In genomic region chr1:171553359-171554341, GRCm38 (mm10) we compare ENCODE assay signal across 18 mouse cellular contexts. TPM values are rescaled to one million over a fixed set of nuclear protein-coding genes. Genes with fewer than 3 reads are reported as not detected.
DNase-seq lines count a peak whose midpoint lies in the region; ATAC-seq lines count a peak whose summit lies in the region.
"Had no signal": no experiment of that assay in that cellular context is flagged by ENCODE, and none has a peak within 500 bp of the region (broad histone marks: within the 10 kb centered on the region; RNA-seq: fewer than 3 reads in every experiment).

No protein-coding gene starts in this region.

- peak overlapping the region; percentile 53 for H3K4me2 ChIP-seq in heart, embryonic 13.5 days
- no peak overlapping the region for H3K4me2 ChIP-seq in midbrain, embryonic 14.5 days (ENCODE audit: low read length)
- H3K4me2 ChIP-seq: liver, embryonic 11.5 days; neural tube, embryonic 15.5 days had no signal

- H3K9ac ChIP-seq in heart, embryonic 13.5 days: no peak overlapping the region
- H3K9ac ChIP-seq in midbrain, embryonic 14.5 days (replicated peaks; ENCODE audit: low read length): no peak overlapping the region
- H3K9ac ChIP-seq: neural tube, embryonic 15.5 days had no signal

- H3K36me3 ChIP-seq in heart, embryonic 13.5 days: no peaks in the 10 kb centered on the region
- H3K36me3 ChIP-seq in midbrain, embryonic 14.5 days (ENCODE audit: control insufficient read depth, insufficient read depth, low read length): no peaks in the 10 kb centered on the region
- no peaks in the 10 kb centered on the region for H3K36me3 ChIP-seq in midbrain, embryonic 10.5 days
- H3K36me3 ChIP-seq in megakaryocyte, embryonic 14.5 days (replicated peaks; ENCODE audit: low read length): no peaks in the 10 kb centered on the region
- H3K36me3 ChIP-seq: neural tube, embryonic 15.5 days had no signal

- H3K27me3 ChIP-seq in heart, embryonic 13.5 days (replicated peaks): no peaks in the 10 kb centered on the region
- H3K27me3 ChIP-seq in midbrain, embryonic 14.5 days (ENCODE audit: control insufficient read depth, insufficient read depth, low read length): no peaks in the 10 kb centered on the region
- H3K27me3 ChIP-seq in midbrain, embryonic 10.5 days (ENCODE audit: low read depth, poor library complexity, severe bottlenecking): no peaks in the 10 kb centered on the region
- H3K27me3 ChIP-seq in megakaryocyte, embryonic 14.5 days (replicated peaks): no peaks in the 10 kb centered on the region
- H3K27me3 ChIP-seq: neural tube, embryonic 15.5 days had no signal

- no peak for DNase-seq in heart, postnatal 4 days
- DNase-seq in midbrain, embryonic 14.5 days: peak; percentile 1
- DNase-seq in midbrain, embryonic 10.5 days (ENCODE audit: low spot score): no peak
- DNase-seq in spleen, postnatal 14 days (ENCODE audit: low spot score in 2 of 2): no peak
- DNase-seq in gastrocnemius, postnatal 36 days: no peak
- DNase-seq: cerebellum, adult 2 months; gastrocnemius, postnatal 25 days; kidney, adult 9 months; right cerebral cortex, adult 18-20 months had no signal

- H3K9me3 ChIP-seq in heart, embryonic 13.5 days: no peaks in the 10 kb centered on the region
- H3K9me3 ChIP-seq in midbrain, embryonic 14.5 days (ENCODE audit: control insufficient read depth, low read length): no peaks in the 10 kb centered on the region
- 0 out of 2 replicates have a peak, but pooled peaks cover 4% of the 10 kb centered on the region for H3K9me3 ChIP-seq in midbrain, embryonic 10.5 days (replicated peaks)
- H3K9me3 ChIP-seq in megakaryocyte, embryonic 14.5 days: peaks cover 9% of the 10 kb centered on the region; the same call in 1 of the 2 replicates
- H3K9me3 ChIP-seq: neural tube, embryonic 15.5 days had no signal

- intact Hi-C loops in gastrocnemius, postnatal 36 days (cut with DNase I): no loop called here

- peak overlapping the region; percentile 86 for H3K27ac ChIP-seq in heart, embryonic 13.5 days (replicated peaks)
- no peak overlapping the region for H3K27ac ChIP-seq in midbrain, embryonic 14.5 days (replicated peaks; ENCODE audit: low read depth, low read length)
- no peak overlapping the region for H3K27ac ChIP-seq in midbrain, embryonic 10.5 days (replicated peaks)
- H3K27ac ChIP-seq: neural tube, embryonic 15.5 days had no signal

- H3K4me1 ChIP-seq in heart, embryonic 13.5 days: peaks cover 21% of the 10 kb centered on the region
- no peaks in the 10 kb centered on the region for H3K4me1 ChIP-seq in midbrain, embryonic 14.5 days (ENCODE audit: control insufficient read depth, insufficient read depth, low read length)
- H3K4me1 ChIP-seq in midbrain, embryonic 10.5 days: peaks cover 5% of the 10 kb centered on the region; the same call in 1 of the 2 replicates
- H3K4me1 ChIP-seq in megakaryocyte, embryonic 14.5 days: peaks cover 42% of the 10 kb centered on the region
- H3K4me1 ChIP-seq: neural tube, embryonic 15.5 days had no signal

- 72% methylated on average over 11 of the region's 11 CpGs for WGBS in heart, embryonic 13.5 days
- 86% methylated on average over 11 of the region's 11 CpGs for WGBS in midbrain, embryonic 14.5 days
- WGBS in midbrain, embryonic 10.5 days: 89% methylated on average over 11 of the region's 11 CpGs

- ATAC-seq in heart, embryonic 13.5 days (ENCODE audit: extremely low read depth, insufficient number of reproducible peaks, low FRiP score, low TSS enrichment): no peak; the same call in 1 of the 2 replicates
- ATAC-seq in midbrain, embryonic 14.5 days (ENCODE audit: low FRiP score, low TSS enrichment): no peak

- 0 out of 2 replicates have a peak overlapping the region, but pooled peaks have one; percentile 7 for H3K4me3 ChIP-seq in heart, embryonic 13.5 days
- H3K4me3 ChIP-seq in midbrain, embryonic 14.5 days (replicated peaks; ENCODE audit: low read depth, low read length): no peak overlapping the region
- H3K4me3 ChIP-seq in midbrain, embryonic 10.5 days: no peak overlapping the region
- H3K4me3 ChIP-seq in megakaryocyte, embryonic 14.5 days (replicated peaks): peak overlapping the region; percentile 5
- H3K4me3 ChIP-seq: neural tube, embryonic 15.5 days had no signal

RNA-seq across cellular contexts. Expression of gene Cd244a, which starts 5.3 kb away (rescaled TPM):
- polyA plus RNA-seq in heart, embryonic 13.5 days (2015; fragmentation: Nextera tagmentation; extraction: Ambion mirVana): 0.11 TPM in 1 of 2 replicates, not detected in the other
- under 1 TPM; 0.07 to 0.16 TPM for total RNA-seq in heart, postnatal 4 days (2021)
- polyA plus RNA-seq in midbrain, embryonic 14.5 days (2014; fragmentation: Nextera tagmentation; extraction: Ambion mirVana): 0.07 TPM in 1 of 2 replicates, not detected in the other
- polyA plus RNA-seq in midbrain, embryonic 10.5 days (2016; fragmentation: Nextera tagmentation; extraction: Ambion mirVana): 0.06 TPM in 1 of 2 replicates, not detected in the other
- not detected in 2 replicates for polyA plus RNA-seq in megakaryocyte, embryonic 14.5 days (2012; ENCODE audit: insufficient read depth, low replicate concordance)
- total RNA-seq in gastrocnemius, postnatal 36 days (2021): not detected
- total RNA-seq: gastrocnemius, postnatal 25 days; left cerebral cortex, postnatal 14 days had no signal
- polyA plus RNA-seq: cerebellum, adult 2 months; forebrain, embryonic 11.5 days had no signal

RNA-seq across cellular contexts. Expression of gene Itln1, which starts 18.6 kb away (rescaled TPM):
- not detected in 2 replicates for polyA plus RNA-seq in heart, embryonic 13.5 days (2015; fragmentation: Nextera tagmentation; extraction: Ambion mirVana)
- not detected for total RNA-seq in heart, postnatal 4 days (2021)
- polyA plus RNA-seq in midbrain, embryonic 14.5 days (2014; fragmentation: Nextera tagmentation; extraction: Ambion mirVana): not detected in 2 replicates
- not detected in 2 replicates for polyA plus RNA-seq in midbrain, embryonic 10.5 days (2016; fragmentation: Nextera tagmentation; extraction: Ambion mirVana)
- 0.94 TPM in 1 of 2 replicates, not detected in the other for polyA plus RNA-seq in megakaryocyte, embryonic 14.5 days (2012; ENCODE audit: insufficient read depth, low replicate concordance)
- not detected for total RNA-seq in gastrocnemius, postnatal 36 days (2021)
- total RNA-seq: gastrocnemius, postnatal 25 days; layer of hippocampus, adult 8-10 months; left cerebral cortex, postnatal 14 days; megakaryocyte-erythroid progenitor cell, adult 5-6 weeks had no signal
- polyA plus RNA-seq: cerebellum, adult 2 months; forebrain, embryonic 11.5 days; liver, embryonic 11.5 days; neural tube, embryonic 15.5 days; urinary bladder, adult 2 months had no signal

RNA-seq across cellular contexts. Expression of gene Alyref2, which starts 50.4 kb away (rescaled TPM):
- polyA plus RNA-seq in heart, embryonic 13.5 days (2015; fragmentation: Nextera tagmentation; extraction: Ambion mirVana): 12.8 and 15.6 TPM in 2 replicates
- 1 to 10 TPM; 4.3 to 4.9 TPM for total RNA-seq in heart, postnatal 4 days (2021)
- polyA plus RNA-seq in midbrain, embryonic 14.5 days (2014; fragmentation: Nextera tagmentation; extraction: Ambion mirVana): 28.2 and 33.5 TPM in 2 replicates
- polyA plus RNA-seq in midbrain, embryonic 10.5 days (2016; fragmentation: Nextera tagmentation; extraction: Ambion mirVana): 10.5 and 13.6 TPM in 2 replicates
- 4.6 and 9.8 TPM in 2 replicates for polyA plus RNA-seq in megakaryocyte, embryonic 14.5 days (2012; ENCODE audit: insufficient read depth, low replicate concordance)
- 1 to 10 TPM in 1 of 2 experiments, under 1 TPM in 1; 0.79 to 1.2 TPM for total RNA-seq in gastrocnemius, postnatal 36 days (2021)

RNA-seq across cellular contexts. Expression of gene Ly9, which starts 53.6 kb away (rescaled TPM):
- 0.11 and 0.13 TPM in 2 replicates for polyA plus RNA-seq in heart, embryonic 13.5 days (2015; fragmentation: Nextera tagmentation; extraction: Ambion mirVana)
- under 1 TPM; 0.25 to 0.33 TPM for total RNA-seq in heart, postnatal 4 days (2021)
- not detected in 2 replicates for polyA plus RNA-seq in midbrain, embryonic 14.5 days (2014; fragmentation: Nextera tagmentation; extraction: Ambion mirVana)
- polyA plus RNA-seq in midbrain, embryonic 10.5 days (2016; fragmentation: Nextera tagmentation; extraction: Ambion mirVana): 0.05 TPM in 1 of 2 replicates, not detected in the other
- 3.3 TPM in 1 of 2 replicates, not detected in the other for polyA plus RNA-seq in megakaryocyte, embryonic 14.5 days (2012; ENCODE audit: insufficient read depth, low replicate concordance)
- total RNA-seq in gastrocnemius, postnatal 36 days (2021): under 1 TPM in 1 of 2 experiments, not detected in 1; 0.12 TPM
- total RNA-seq: left cerebral cortex, postnatal 14 days had no signal
- polyA plus RNA-seq: forebrain, embryonic 11.5 days had no signal

Comparison
In these comparisons a context has a peak if more than half of its experiments do, and no peak if none do; other contexts are left out.
1. H3K4me3 ChIP-seq: peak in heart, embryonic 13.5 days (single experiment) and megakaryocyte, embryonic 14.5 days (single experiment); none in midbrain, embryonic 14.5 days (single experiment) and midbrain, embryonic 10.5 days (single experiment).